Comparison of ENCODE assay signal across 31 mouse cellular contexts in the genomic region with DNA sequence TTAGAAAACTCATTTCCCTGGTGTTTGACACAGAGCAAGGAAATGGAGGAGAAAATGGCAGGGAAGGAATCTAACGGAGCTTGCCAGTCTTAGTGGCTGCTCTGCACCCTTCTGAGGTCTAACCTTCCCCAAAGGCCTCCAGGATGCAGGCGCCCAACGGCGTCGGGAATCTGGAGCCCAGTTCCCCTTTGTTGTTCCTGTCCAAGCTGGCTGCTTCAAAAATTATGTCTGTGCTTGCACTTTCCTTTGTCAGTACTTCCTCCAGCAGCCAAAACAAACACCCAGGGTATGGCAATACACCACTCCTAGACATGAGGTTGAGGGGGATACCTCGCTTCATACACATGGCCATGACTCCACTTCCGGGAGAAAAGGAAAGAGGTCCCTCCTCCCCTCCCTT. TPM values are rescaled to one million over a fixed set of nuclear protein-coding genes. Genes with fewer than 3 reads are reported as not detected.
A peak's percentile ranks its signal among the peaks of the same experiment; 100 is the strongest.
DNase-seq lines count a peak whose midpoint lies in the region; ATAC-seq and TF ChIP-seq lines count a peak whose summit lies in the region.
"Had no signal": no experiment of that assay in that cellular context is flagged by ENCODE, and none has a peak within 500 bp of the region (broad histone marks: within the 10 kb centered on the region; RNA-seq: fewer than 3 reads in every experiment).

No protein-coding gene starts in this region.

- no peak for TF ChIP-seq EP300 in liver, postnatal 0 days (IDR thresholded peaks at IDR 0.05; ENCODE audit: low read depth)

- H3K27me3 ChIP-seq in liver, postnatal 0 days (ENCODE audit: insufficient read depth, low read length) = no peaks in the 10 kb centered on the region
- H3K27me3 ChIP-seq in liver, embryonic 11.5 days (replicated peaks; ENCODE audit: control insufficient read depth, insufficient read depth, low read length) = no peaks in the 10 kb centered on the region
- H3K27me3 ChIP-seq: forebrain, embryonic 13.5 days; hindbrain, embryonic 13.5 days; limb, embryonic 15.5 days; lung, embryonic 15.5 days; neural tube, embryonic 15.5 days; Patski; stomach, embryonic 15.5 days had no signal

- no peaks in the 10 kb centered on the region; the same call in 1 of the 2 replicates for H3K4me1 ChIP-seq in liver, postnatal 0 days (ENCODE audit: insufficient read depth)
- no peaks in the 10 kb centered on the region; the same call in 1 of the 2 replicates for H3K4me1 ChIP-seq in liver, embryonic 11.5 days (replicated peaks; ENCODE audit: control insufficient read depth, insufficient read depth, low read length)
- H3K4me1 ChIP-seq: forebrain, embryonic 13.5 days; hindbrain, embryonic 13.5 days; limb, embryonic 15.5 days; neural tube, embryonic 15.5 days; stomach, embryonic 15.5 days had no signal

- peak overlapping the region; percentile 18; the same call in 1 of the 2 replicates for H3K27ac ChIP-seq in liver, postnatal 0 days (ENCODE audit: low read depth)
- no peak overlapping the region for H3K27ac ChIP-seq in liver, embryonic 11.5 days (ENCODE audit: low read depth, low read length)
- H3K27ac ChIP-seq: forebrain, embryonic 13.5 days; hindbrain, embryonic 13.5 days; layer of hippocampus, adult 2 months; limb, embryonic 15.5 days; lung, embryonic 15.5 days; neural tube, embryonic 15.5 days; stomach, embryonic 15.5 days had no signal

- no peak for TF ChIP-seq CTCF in liver, postnatal 0 days (IDR thresholded peaks at IDR 0.05; ENCODE audit: low read depth)

- H3K36me3 ChIP-seq in liver, postnatal 0 days (replicated peaks; ENCODE audit: insufficient read depth, low read length) = no peaks in the 10 kb centered on the region
- H3K36me3 ChIP-seq in liver, embryonic 11.5 days (ENCODE audit: control insufficient read depth, insufficient read depth, low read length) = no peaks in the 10 kb centered on the region
- H3K36me3 ChIP-seq: hindbrain, embryonic 13.5 days; limb, embryonic 15.5 days; lung, embryonic 15.5 days; neural tube, embryonic 15.5 days; stomach, embryonic 15.5 days had no signal

- 50% methylated on average over 7 of the region's 7 CpGs for WGBS in liver, postnatal 0 days (ENCODE audit: insufficient replicate concordance)
- WGBS in liver, embryonic 11.5 days = 61% methylated on average over 7 of the region's 7 CpGs

- H3K4me2 ChIP-seq in liver, postnatal 0 days (ENCODE audit: low read depth, low read length) = no peak overlapping the region
- H3K4me2 ChIP-seq in liver, embryonic 11.5 days = no peak overlapping the region
- H3K4me2 ChIP-seq: forebrain, embryonic 13.5 days; hindbrain, embryonic 13.5 days; limb, embryonic 15.5 days; lung, embryonic 15.5 days; neural tube, embryonic 15.5 days; stomach, embryonic 15.5 days had no signal

- intact Hi-C loops in heart, postnatal 36 days (cut with DNase I) = no loop called here

- 0 out of 2 replicates have a peak, but pooled peaks have one; percentile 40 for ATAC-seq in liver, postnatal 0 days
- no peak for ATAC-seq in liver, embryonic 11.5 days (replicated peaks; ENCODE audit: low FRiP score)
- ATAC-seq: CD4-positive, CD25-positive, alpha-beta regulatory T cell, adult 4 months; forebrain, embryonic 13.5 days; Patski had no signal

- no peaks in the 10 kb centered on the region for H3K9me3 ChIP-seq in liver, postnatal 0 days (ENCODE audit: low read length)
- no peaks in the 10 kb centered on the region for H3K9me3 ChIP-seq in liver, embryonic 11.5 days (ENCODE audit: control insufficient read depth, low read length)
- H3K9me3 ChIP-seq: forebrain, embryonic 13.5 days; hindbrain, embryonic 13.5 days; limb, embryonic 15.5 days; lung, embryonic 15.5 days; neural tube, embryonic 15.5 days; stomach, embryonic 15.5 days had no signal

- no peak overlapping the region for H3K9ac ChIP-seq in liver, postnatal 0 days (replicated peaks)
- H3K9ac ChIP-seq in liver, embryonic 11.5 days (ENCODE audit: low read depth, low read length) = no peak overlapping the region
- H3K9ac ChIP-seq: forebrain, embryonic 13.5 days; hindbrain, embryonic 13.5 days; limb, embryonic 15.5 days; lung, embryonic 15.5 days; neural tube, embryonic 15.5 days; stomach, embryonic 15.5 days had no signal

- DNase-seq in adrenal gland, adult 2 months = peak; percentile 14
- no peak for DNase-seq in adrenal gland, adult 18-20 months (ENCODE audit: low spot score in 2 of 2)
- peak; percentile 13 to 47 for DNase-seq in heart, adult 9 months (ENCODE audit: low spot score in 2 of 2)
- no peak for DNase-seq in heart, postnatal 36 days
- no peak for DNase-seq in liver, postnatal 0 days
- no peak for DNase-seq in liver, embryonic 11.5 days (ENCODE audit: low spot score)
- no peak for DNase-seq in layer of hippocampus, postnatal 36 days
- no peak for DNase-seq in lung, postnatal 25 days (ENCODE audit: low spot score)
- DNase-seq: adrenal gland, postnatal 36 days; cerebellum, adult 2 months; cerebellum, postnatal 36 days; midbrain, embryonic 14.5 days; right cerebral cortex, postnatal 14 days; thymus, adult 18-20 months; thymus, postnatal 4 days had no signal

- H3K4me3 ChIP-seq in liver, postnatal 0 days (ENCODE audit: low read depth, low read length) = no peak overlapping the region
- no peak overlapping the region for H3K4me3 ChIP-seq in liver, embryonic 11.5 days (ENCODE audit: low read depth, low read length)
- H3K4me3 ChIP-seq: forebrain, embryonic 13.5 days; hindbrain, embryonic 13.5 days; layer of hippocampus, adult 2 months; limb, embryonic 15.5 days; lung, embryonic 15.5 days; neural tube, embryonic 15.5 days; stomach, embryonic 15.5 days had no signal

RNA-seq across cellular contexts. Expression of a gene that starts 53.7 kb away (rescaled TPM):
- total RNA-seq in adrenal gland, adult 2 months (2021) = not detected
- not detected in 2 replicates for polyA plus RNA-seq in adrenal gland, adult 2 months (2012; rRNA removed)
- not detected for total RNA-seq in adrenal gland, adult 18-20 months (2021)
- not detected for total RNA-seq in heart, postnatal 36 days (2021)
- not detected in 2 replicates for polyA plus RNA-seq in liver, postnatal 0 days (2015; fragmentation: Nextera tagmentation; extraction: Ambion mirVana)
- not detected in 2 replicates for polyA plus RNA-seq in liver, embryonic 11.5 days (2014; fragmentation: Nextera tagmentation; extraction: Ambion mirVana)
- total RNA-seq in layer of hippocampus, postnatal 36 days (2021) = 1 to 10 TPM; 1.2 to 1.3 TPM
- total RNA-seq: adrenal gland, postnatal 36 days; ES-E14 had no signal
- polyA plus RNA-seq: CD4-positive, CD25-positive, alpha-beta regulatory T cell, adult 4 months; cerebellum, adult 2 months; embryonic facial prominence, embryonic 11.5 days; forebrain, embryonic 13.5 days; gonadal fat pad, adult 2 months; heart, postnatal 0 days; hindbrain, embryonic 13.5 days; intestine, embryonic 14.5 days; kidney, embryonic 14.5 days; limb, embryonic 15.5 days; lung, embryonic 15.5 days; midbrain, embryonic 14.5 days; neural tube, embryonic 15.5 days; Patski; spleen, adult 2 months; stomach, embryonic 15.5 days had no signal

Comparison
In these comparisons a context has a peak if more than half of its experiments do, and no peak if none do; other contexts are left out.
1. DNase-seq: peak in adrenal gland, adult 2 months (single experiment) and heart, adult 9 months (2 of 2); none in adrenal gland, adult 18-20 months (0 of 2), heart, postnatal 36 days (0 of 2), liver, postnatal 0 days (single experiment), liver, embryonic 11.5 days (single experiment), layer of hippocampus, postnatal 36 days (0 of 2) and lung, postnatal 25 days (single experiment).